Mouse (Mus musculus): ENCODE measurements around the gene Syt8. TPM values are rescaled to one million over a fixed set of nuclear protein-coding genes. Genes with fewer than 3 reads are reported as not detected.
A peak's percentile ranks its signal among the peaks of the same experiment; 100 is the strongest.

Syt8 gene
- total and polyA plus RNA-seq, 3 experiments: not detected

- Histone ChIP-seq H3K9ac (ENCODE audit: low read depth, low read length) (no peak overlapping the region), H3K27ac (peak overlapping the region; percentile 65), H3K4me1 (ENCODE audit: control insufficient read depth, insufficient read depth, low read length) (peaks cover 18% of the 10 kb centered on the region), H3K27me3 (ENCODE audit: control insufficient read depth, insufficient read depth, low read length) (no peaks in the 10 kb centered on the region), H3K4me3 (no peak overlapping the region), H3K79me2 (replicated peaks; ENCODE audit: control insufficient read depth, insufficient read depth, low read length) (no peaks in the 10 kb centered on the region), H3K36me3 (ENCODE audit: control insufficient read depth, insufficient read depth, low read length) (peaks cover 6% of the 10 kb centered on the region)
- WGBS: 20% methylated on average over 2 of the region's 2 CpGs
- peak in 1 of 2 experiments; percentile 17 for DNase-seq
- intact Hi-C loops (cut with DNase I): no loop called here
- TF ChIP-seq POLR2A (IDR thresholded peaks at IDR 0.05; ENCODE audit: insufficient read depth, low read depth, low read length) (no peak), EP300 (IDR thresholded peaks at IDR 0.05; ENCODE audit: insufficient read depth, low read depth, low read length) (no peak), CTCF (IDR thresholded peaks at IDR 0.05) (no peak)
Measured at GRCm38 (mm10) chr7:142458026-142458425, 23.4 kb downstream of the Syt8 start.

- H3K4me1 ChIP-seq (ENCODE audit: control insufficient read depth, insufficient read depth, low read length): peaks cover 18% of the 10 kb centered on the region
- H3K27me3 ChIP-seq (ENCODE audit: control insufficient read depth, insufficient read depth, low read length): no peaks in the 10 kb centered on the region
- H3K9ac ChIP-seq (ENCODE audit: low read depth, low read length): no peak overlapping the region
- H3K79me2 ChIP-seq (replicated peaks; ENCODE audit: control insufficient read depth, insufficient read depth, low read length): no peaks in the 10 kb centered on the region
- H3K4me3 ChIP-seq: no peak overlapping the region
- 59% methylated on average over 5 of the region's 5 CpGs for WGBS
- intact Hi-C loops (cut with DNase I): no loop called here
- H3K36me3 ChIP-seq (ENCODE audit: control insufficient read depth, insufficient read depth, low read length): peaks cover 6% of the 10 kb centered on the region
- TF ChIP-seq EP300 (IDR thresholded peaks at IDR 0.05; ENCODE audit: insufficient read depth, low read depth, low read length) (no peak), POLR2A (IDR thresholded peaks at IDR 0.05; ENCODE audit: insufficient read depth, low read depth, low read length) (no peak), CTCF (IDR thresholded peaks at IDR 0.05) (no peak)
- DNase-seq: peak in 1 of 2 experiments; percentile 27
- peak overlapping the region; percentile 76 for H3K27ac ChIP-seq
Measured at GRCm38 (mm10) chr7:142458676-142459298, 24.1 kb downstream of the Syt8 start.

DNA sequence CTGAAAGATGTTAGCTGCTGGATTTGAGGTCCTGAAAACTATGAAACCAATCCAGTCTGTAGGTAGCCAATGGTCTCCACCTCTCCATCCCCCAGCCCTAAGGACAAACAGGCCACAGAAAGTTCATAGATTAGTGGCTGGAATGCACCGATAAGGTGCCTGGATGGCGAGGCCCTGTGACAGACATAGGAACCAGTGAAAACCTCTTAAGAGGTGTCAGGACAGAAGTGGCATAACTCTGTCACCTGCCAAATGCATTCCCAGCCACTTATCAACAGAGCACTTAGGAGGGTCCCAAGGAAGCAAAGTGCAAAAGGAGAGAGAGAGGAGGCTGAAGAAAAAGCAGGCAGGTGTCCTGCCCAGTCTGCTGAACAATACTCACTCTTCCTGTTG is 24.6 kb downstream of the Syt8 start:
- intact Hi-C loops (cut with DNase I): no loop called here
- 42% methylated on average over 2 of the region's 2 CpGs for WGBS
- peak; percentile 34 to 64 for DNase-seq
- H3K27me3 ChIP-seq (ENCODE audit: control insufficient read depth, insufficient read depth, low read length): no peaks in the 10 kb centered on the region
- peak overlapping the region; percentile 76 for H3K27ac ChIP-seq
- peaks cover 6% of the 10 kb centered on the region for H3K36me3 ChIP-seq (ENCODE audit: control insufficient read depth, insufficient read depth, low read length)
- no peaks in the 10 kb centered on the region for H3K79me2 ChIP-seq (replicated peaks; ENCODE audit: control insufficient read depth, insufficient read depth, low read length)
- no peak overlapping the region for H3K9ac ChIP-seq (ENCODE audit: low read depth, low read length)
- TF ChIP-seq EP300 (IDR thresholded peaks at IDR 0.05; ENCODE audit: insufficient read depth, low read depth, low read length): peak; percentile 89
- no peak for TF ChIP-seq CTCF (IDR thresholded peaks at IDR 0.05)
- no peak overlapping the region for H3K4me3 ChIP-seq
- H3K4me1 ChIP-seq (ENCODE audit: control insufficient read depth, insufficient read depth, low read length): peaks cover 18% of the 10 kb centered on the region

DNA sequence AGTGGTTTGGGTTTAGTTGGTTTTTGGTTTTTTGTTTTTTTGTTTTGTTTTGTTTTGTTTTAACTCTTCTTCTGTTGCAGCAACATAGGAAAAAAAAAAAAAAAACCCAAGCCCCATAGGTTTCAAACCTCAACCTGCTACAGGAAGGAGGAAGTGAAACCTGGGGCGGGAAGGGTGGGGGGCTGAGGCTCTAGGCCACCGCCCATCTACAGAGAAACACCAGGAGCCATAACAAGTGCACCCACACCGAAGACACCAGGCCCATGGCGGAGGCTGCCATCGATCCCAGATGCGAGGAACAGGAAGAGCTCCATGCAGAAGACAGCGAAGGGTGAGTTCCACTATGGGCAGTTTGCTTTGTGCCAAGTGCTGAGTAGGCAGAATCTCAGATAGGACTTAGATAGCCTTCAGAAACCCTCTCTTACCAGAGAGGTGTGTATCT is 26.0 kb downstream of the Syt8 start, which contains the start of gene Lsp1:
Gene Lsp1, plus strand, starts transcription at position 174 of the 442 bp plus-strand sequence.
- Histone ChIP-seq H3K4me3 (no peak within 1 kb of the TSS), H3K4me1 (ENCODE audit: control insufficient read depth, insufficient read depth, low read length) (peaks cover 18% of the 10 kb centered on the region), H3K27me3 (ENCODE audit: control insufficient read depth, insufficient read depth, low read length) (no peaks in the 10 kb centered on the region), H3K9ac (ENCODE audit: low read depth, low read length) (no peak within 1 kb of the TSS), H3K27ac (peak within 1 kb of the TSS; percentile 65), H3K36me3 (ENCODE audit: control insufficient read depth, insufficient read depth, low read length) (peaks cover 6% of the 10 kb centered on the region), H3K79me2 (replicated peaks; ENCODE audit: control insufficient read depth, insufficient read depth, low read length) (no peaks in the 10 kb centered on the region)
- 91% methylated on average over 7 of the region's 7 CpGs for WGBS
- TF ChIP-seq EP300 (IDR thresholded peaks at IDR 0.05; ENCODE audit: insufficient read depth, low read depth, low read length) (no peak), CTCF (IDR thresholded peaks at IDR 0.05) (no peak), POLR2A (IDR thresholded peaks at IDR 0.05; ENCODE audit: insufficient read depth, low read depth, low read length) (no peak)
- peak; percentile 22 to 41 for DNase-seq
- intact Hi-C loops (cut with DNase I): no loop called here

DNA sequence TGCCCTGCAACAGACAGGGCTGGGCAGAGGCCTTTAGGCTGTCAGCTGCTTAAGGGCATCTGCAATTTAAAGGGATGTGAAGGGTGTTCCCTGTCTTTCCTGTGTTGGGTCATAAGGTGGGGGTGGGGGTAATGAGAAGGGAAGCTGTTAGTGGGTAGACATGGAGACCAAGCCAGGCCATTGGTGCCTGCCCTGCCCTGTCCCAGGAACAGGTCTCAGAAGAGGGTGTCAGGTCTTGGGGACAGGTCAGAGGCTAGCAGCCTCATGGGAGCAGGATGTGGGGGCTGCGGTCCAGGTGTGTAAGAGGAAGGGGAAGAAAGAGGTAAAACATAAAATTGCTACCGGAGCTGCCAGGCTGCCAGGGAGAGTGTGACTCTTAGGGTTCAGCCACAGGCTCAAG is 26.8 kb downstream of the Syt8 start:
- DNase-seq: peak; percentile 22 to 25
- Histone ChIP-seq H3K79me2 (replicated peaks; ENCODE audit: control insufficient read depth, insufficient read depth, low read length) (no peaks in the 10 kb centered on the region), H3K27me3 (ENCODE audit: control insufficient read depth, insufficient read depth, low read length) (no peaks in the 10 kb centered on the region), H3K36me3 (ENCODE audit: control insufficient read depth, insufficient read depth, low read length) (peaks cover 6% of the 10 kb centered on the region), H3K4me3 (no peak overlapping the region), H3K4me1 (ENCODE audit: control insufficient read depth, insufficient read depth, low read length) (peaks cover 18% of the 10 kb centered on the region), H3K9ac (ENCODE audit: low read depth, low read length) (no peak overlapping the region), H3K27ac (no peak overlapping the region; the same call in 1 of the 2 replicates)
- TF ChIP-seq POLR2A (IDR thresholded peaks at IDR 0.05; ENCODE audit: insufficient read depth, low read depth, low read length): no peak
- no peak for TF ChIP-seq CTCF (IDR thresholded peaks at IDR 0.05)
- no peak for TF ChIP-seq EP300 (IDR thresholded peaks at IDR 0.05; ENCODE audit: insufficient read depth, low read depth, low read length)
- WGBS: 75% methylated on average over 2 of the region's 2 CpGs
- intact Hi-C loops (cut with DNase I): no loop called here

DNA sequence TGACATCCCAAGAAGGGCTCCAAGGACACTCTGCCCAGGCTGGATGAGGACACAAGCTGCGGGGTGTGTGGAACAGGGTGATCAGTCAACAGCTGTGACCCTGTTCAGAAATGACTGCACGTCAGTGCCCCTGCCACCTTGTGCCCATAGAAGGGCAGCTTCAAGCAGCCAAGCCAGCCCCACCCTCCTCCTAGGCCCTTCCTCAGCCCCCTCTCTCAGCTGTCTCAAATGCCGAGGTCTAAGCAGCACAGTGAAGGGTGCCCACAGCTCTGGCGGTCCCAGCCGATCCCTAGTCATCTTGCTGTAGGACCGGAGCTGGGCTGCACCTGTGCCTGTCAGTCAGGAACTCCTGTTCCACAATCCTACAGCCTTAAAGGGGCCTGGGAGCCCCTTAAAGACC is 27.5 kb downstream of the Syt8 start:
- Histone ChIP-seq H3K4me1 (ENCODE audit: control insufficient read depth, insufficient read depth, low read length) (peaks cover 14% of the 10 kb centered on the region), H3K9ac (ENCODE audit: low read depth, low read length) (peak overlapping the region; percentile 20; the same call in 1 of the 2 replicates), H3K27me3 (ENCODE audit: control insufficient read depth, insufficient read depth, low read length) (no peaks in the 10 kb centered on the region), H3K36me3 (ENCODE audit: control insufficient read depth, insufficient read depth, low read length) (peaks cover 6% of the 10 kb centered on the region), H3K79me2 (replicated peaks; ENCODE audit: control insufficient read depth, insufficient read depth, low read length) (no peaks in the 10 kb centered on the region), H3K4me3 (no peak overlapping the region), H3K27ac (peak overlapping the region; percentile 43)
- intact Hi-C loops (cut with DNase I): no loop called here
- TF ChIP-seq EP300 (IDR thresholded peaks at IDR 0.05; ENCODE audit: insufficient read depth, low read depth, low read length) (peak; percentile 85), CTCF (IDR thresholded peaks at IDR 0.05) (no peak), POLR2A (IDR thresholded peaks at IDR 0.05; ENCODE audit: insufficient read depth, low read depth, low read length) (peak; percentile 35; the same call in 1 of the 2 replicates)
- WGBS: 75% methylated on average over 6 of the region's 6 CpGs
- DNase-seq: peak in 1 of 2 experiments; percentile 28
